Mouse (Mus musculus): Measurements from ENCODE around the gene Filip1.

The Filip1 gene

GRCm38 (mm10) chr9:79831294-79831693 is 181.4 kb downstream of the Filip1 start:
- in situ Hi-C loops (cut with MboI; ENCODE audit: low sequenced_read_pairs): no loop called here

DNA sequence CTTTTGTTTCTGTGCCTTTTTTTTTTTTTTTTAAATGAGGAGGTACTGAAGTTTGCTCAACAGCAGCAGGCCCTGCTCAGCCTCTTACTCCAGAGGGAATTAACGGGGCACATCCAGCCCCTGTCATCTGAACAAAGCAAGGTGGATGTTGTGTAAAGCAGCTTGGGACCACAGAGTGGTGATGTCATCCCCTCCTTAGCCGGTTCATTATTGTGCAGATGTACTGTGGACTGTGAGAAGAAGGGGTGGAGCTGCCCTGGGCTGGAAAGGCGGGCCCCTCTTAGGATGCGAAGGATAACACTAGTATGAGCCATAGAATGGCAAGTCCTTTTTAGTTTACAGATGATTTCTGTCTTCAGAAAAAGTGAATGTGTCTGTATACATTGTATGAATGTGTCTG is 181.8 kb downstream of the Filip1 start:
- in situ Hi-C loops (cut with MboI; ENCODE audit: low sequenced_read_pairs): no loop called here

GRCm38 (mm10) chr9:79829842-79830800 is 182.5 kb downstream of the Filip1 start:
- in situ Hi-C loops (cut with MboI; ENCODE audit: low sequenced_read_pairs): no loop called here

- in situ Hi-C loops (cut with MboI; ENCODE audit: low sequenced_read_pairs): no loop called here
Measured at GRCm38 (mm10) chr9:79827072-79827471, 185.6 kb downstream of the Filip1 start.

GRCm38 (mm10) chr9:79825526-79825925 is 187.1 kb downstream of the Filip1 start:
- in situ Hi-C loops (cut with MboI; ENCODE audit: low sequenced_read_pairs): no loop called here

GRCm38 (mm10) chr9:79823856-79824255 is 188.8 kb downstream of the Filip1 start:
- in situ Hi-C loops (cut with MboI; ENCODE audit: low sequenced_read_pairs): loop anchor here (25.0 kb wide), 1 partner anchor 163 kb away; no protein-coding TSS in a partner anchor

- in situ Hi-C loops (cut with MboI; ENCODE audit: low sequenced_read_pairs): loop anchor here (25.0 kb wide), 1 partner anchor 164 kb away; no protein-coding TSS in a partner anchor
Measured at GRCm38 (mm10) chr9:79823438-79823837, 189.2 kb downstream of the Filip1 start.

DNA sequence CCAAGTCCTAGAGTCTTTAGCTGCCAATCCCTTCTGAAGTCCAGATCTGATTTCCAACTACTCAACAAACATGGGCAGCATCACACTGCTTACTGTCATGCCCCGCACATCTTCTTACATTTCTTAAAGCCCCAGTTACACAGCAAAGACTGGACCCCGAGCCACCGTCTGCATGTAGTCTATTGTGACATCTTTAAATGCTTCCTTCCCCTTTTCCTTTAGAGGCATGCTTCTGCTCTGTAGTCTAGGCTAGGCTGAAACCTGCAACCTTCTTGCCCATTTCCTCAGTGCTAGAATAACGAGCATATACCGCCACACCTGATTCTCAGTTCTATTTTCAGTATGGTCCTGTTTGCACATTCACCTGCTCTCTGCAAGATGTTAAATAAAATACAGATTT is 196.2 kb downstream of the Filip1 start:
- in situ Hi-C loops (cut with MboI; ENCODE audit: low sequenced_read_pairs): loop anchor here (25.0 kb wide), 1 partner anchor 171 kb away; no protein-coding TSS in a partner anchor

GRCm38 (mm10) chr9:79816013-79816412 is 196.6 kb downstream of the Filip1 start:
- in situ Hi-C loops (cut with MboI; ENCODE audit: low sequenced_read_pairs): loop anchor here (25.0 kb wide), 1 partner anchor 171 kb away; no protein-coding TSS in a partner anchor

- in situ Hi-C loops (cut with MboI; ENCODE audit: low sequenced_read_pairs): loop anchor here (25.0 kb wide), 1 partner anchor 173 kb away; no protein-coding TSS in a partner anchor
Measured at GRCm38 (mm10) chr9:79814592-79814991, 198.1 kb downstream of the Filip1 start.

DNA sequence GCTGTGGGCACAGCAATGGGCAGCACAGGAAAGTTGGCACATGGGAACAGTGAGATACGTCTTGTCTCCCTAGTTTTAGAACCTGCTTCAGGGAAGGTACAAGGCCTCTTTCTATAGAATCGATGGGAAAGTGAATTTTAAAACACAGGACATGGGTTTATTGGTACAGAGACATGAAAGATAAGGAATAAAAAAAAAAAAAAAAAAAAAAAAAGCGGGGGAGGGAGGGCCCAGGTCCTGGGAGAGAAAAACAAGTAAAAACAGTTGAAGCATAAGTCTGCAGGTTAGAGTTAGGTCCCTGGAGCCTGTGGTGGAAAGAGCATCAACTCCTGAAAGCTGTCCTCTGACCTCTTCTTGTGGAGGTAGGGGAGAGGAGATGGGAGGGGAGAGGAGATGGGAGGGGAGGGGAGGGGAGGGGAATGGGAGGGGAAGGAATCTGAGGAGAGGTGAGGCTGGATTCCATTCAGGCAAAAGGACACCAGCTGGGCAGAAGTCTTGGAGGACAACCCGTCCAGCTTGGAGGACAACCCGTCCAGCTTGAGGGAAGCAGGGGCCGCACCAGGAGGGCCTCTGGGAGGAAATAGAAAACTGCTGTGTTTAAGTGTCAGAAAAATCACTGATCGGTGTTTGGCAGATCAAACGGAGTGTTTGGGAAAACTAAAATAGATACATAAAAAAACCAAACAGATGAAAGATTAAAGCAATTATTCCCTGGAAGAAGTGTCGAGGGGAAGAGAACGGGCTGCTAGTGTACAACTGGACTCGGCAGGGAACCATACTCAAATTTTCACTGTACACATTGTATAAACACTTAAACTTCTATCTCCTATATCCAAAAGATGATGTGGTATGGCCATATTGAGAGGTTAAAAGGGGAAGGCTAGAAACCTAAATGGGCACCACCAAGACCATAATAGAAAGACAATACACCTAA is 201.4 kb downstream of the Filip1 start:
- in situ Hi-C loops (cut with MboI; ENCODE audit: low sequenced_read_pairs): loop anchor here (25.0 kb wide), 1 partner anchor 176 kb away; no protein-coding TSS in a partner anchor

GRCm38 (mm10) chr9:79810534-79810933 is 202.1 kb downstream of the Filip1 start:
- in situ Hi-C loops (cut with MboI; ENCODE audit: low sequenced_read_pairs): loop anchor here (25.0 kb wide), 1 partner anchor 177 kb away; no protein-coding TSS in a partner anchor

- in situ Hi-C loops (cut with MboI; ENCODE audit: low sequenced_read_pairs): loop anchor here (25.0 kb wide), 1 partner anchor 178 kb away; no protein-coding TSS in a partner anchor
Measured at GRCm38 (mm10) chr9:79809411-79809810, 203.2 kb downstream of the Filip1 start.

DNA sequence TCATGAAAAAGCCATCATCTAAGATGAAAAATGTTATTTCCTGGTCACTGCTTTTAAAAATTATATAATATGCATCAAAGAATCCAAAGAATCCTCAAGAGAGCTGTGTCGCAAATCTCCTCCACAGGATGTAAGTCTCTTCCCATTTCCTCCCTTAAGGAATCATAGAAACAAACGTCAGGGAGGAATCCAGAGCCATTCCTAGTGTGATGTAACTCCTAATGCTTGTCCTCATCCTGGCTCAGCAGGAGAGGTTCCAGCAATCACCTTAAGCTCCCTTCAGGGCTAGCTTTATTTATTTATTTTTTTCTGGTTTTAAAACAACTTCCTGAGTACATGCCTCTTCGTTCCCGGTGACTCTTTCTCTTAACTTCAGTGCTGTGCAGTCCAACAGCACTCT is 205.5 kb downstream of the Filip1 start:
- in situ Hi-C loops (cut with MboI; ENCODE audit: low sequenced_read_pairs): loop anchor here (25.0 kb wide), 1 partner anchor 180 kb away; no protein-coding TSS in a partner anchor

DNA sequence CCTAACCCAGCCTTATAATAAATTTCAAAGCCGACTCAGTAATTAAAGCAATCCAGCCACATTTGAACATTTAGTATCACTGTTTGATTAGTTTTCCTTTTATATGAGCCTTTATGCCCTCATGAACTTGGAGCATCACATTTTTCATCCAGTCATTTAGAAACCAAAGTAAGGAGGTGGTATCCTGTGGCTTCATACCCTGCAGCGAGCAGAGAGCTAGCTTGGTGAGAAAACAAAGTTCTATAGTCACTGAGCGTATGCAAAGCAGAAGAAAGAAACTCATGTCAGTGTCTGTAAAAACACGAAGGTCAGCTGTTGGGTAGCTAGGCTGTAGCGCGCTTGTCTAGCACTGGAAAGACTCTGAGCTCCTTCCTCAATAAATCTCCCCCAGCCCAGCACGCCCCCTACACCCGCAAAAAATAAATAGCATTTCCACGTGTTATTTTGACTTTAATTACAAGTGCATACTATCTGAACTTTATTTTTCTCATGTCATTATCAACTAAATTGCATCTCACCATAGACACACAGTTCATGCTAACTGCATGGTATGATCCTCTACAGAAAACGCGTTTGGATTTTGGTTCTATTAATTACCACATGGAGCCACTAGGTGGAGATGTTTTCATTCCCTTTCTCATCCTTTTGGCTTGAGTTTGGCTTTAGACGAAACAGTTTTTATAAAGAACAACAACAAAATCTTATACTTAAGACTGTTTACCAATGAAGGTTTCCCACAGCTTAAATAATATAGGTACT is 206.2 kb downstream of the Filip1 start:
- in situ Hi-C loops (cut with MboI; ENCODE audit: low sequenced_read_pairs): loop anchor here (25.0 kb wide), 1 partner anchor 181 kb away; no protein-coding TSS in a partner anchor

DNA sequence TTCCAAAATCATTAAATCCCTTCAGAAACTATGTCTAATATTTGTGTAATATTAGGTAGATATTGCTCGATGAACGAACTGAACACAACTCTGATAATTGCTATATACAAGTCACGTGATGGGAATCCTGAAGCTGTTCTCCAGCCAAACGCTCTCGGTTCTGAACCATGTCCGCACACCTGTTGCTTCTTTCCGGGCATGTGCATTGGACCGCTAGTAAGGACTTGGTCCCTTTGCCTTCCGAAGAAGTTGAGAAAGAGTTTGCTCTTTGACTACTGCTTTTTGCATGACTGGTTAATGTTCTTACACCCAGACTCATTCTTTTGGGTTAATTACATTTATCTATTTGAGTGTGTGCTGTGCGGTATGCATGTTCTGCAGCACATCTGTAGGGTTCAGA is 207.2 kb downstream of the Filip1 start:
- in situ Hi-C loops (cut with MboI; ENCODE audit: low sequenced_read_pairs): loop anchor here (25.0 kb wide), 1 partner anchor 182 kb away; no protein-coding TSS in a partner anchor

GRCm38 (mm10) chr9:79796461-79797135 is 216.1 kb downstream of the Filip1 start:
- in situ Hi-C loops (cut with MboI; ENCODE audit: low sequenced_read_pairs): no loop called here

DNA sequence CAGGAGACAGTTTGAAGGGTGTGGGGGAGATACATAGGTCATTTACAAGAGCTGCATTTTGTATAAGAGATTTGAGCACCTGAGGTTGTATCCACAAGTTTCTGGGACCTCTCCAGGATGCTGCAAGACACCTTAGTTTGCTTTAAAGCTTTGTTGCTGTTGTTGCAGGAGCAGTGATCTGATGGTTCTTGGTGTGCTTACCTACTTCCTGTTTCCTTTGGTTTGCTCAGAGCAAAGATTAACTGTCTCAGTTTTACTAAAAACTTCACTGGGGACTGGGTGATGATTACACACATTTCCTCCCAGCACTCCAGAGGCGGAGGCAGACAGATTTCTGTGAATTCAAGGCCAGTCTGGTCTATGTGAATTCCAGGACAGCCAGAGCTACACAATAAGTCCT is 217.6 kb downstream of the Filip1 start:
- in situ Hi-C loops (cut with MboI; ENCODE audit: low sequenced_read_pairs): no loop called here

Data from CH12F3 (cell line).